Mouse (Mus musculus): ENCODE measurements at regions not wholly inside any gene's neighbourhood (a gene's known extent, or its start where the extent isn't known, plus 50 kb on each side); places are given as distances from the start of the nearest gene placed in this dataset.

DNA sequence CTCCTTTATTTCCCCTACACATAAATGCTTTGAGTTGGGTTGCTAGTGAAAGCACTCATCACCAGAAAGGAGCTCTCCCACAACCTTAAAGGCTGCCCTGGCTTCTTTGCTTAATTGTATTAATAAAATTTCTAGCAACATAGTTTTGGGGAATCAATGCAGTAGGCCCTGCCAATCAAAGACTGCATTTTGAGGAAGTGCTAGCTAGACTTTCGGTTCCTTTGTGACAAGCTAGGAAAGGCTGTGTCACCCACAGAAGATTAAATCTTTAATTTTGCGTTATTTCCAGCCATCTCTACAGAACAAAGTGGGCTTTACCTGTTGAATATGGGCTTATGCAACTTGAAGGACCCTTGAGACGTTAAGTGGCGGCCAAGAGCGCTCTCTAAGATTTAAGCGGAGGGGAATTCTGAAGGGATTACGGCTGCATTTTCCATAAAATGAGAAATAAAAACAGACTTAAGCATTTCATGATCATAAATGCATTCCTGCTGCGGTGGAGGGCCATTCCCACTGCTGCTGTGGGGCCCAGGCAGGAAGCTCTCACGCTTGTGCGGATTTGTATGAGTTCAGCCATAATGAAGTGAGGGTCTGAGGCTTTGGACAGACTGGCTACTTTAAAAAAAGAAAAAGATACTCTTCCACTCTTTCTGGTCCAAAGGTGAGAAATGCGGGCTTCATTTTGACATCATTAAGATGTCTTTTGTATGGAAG is 318.4 kb upstream of the Shh start:
- no peak for TF ChIP-seq POLR2A (IDR thresholded peaks at IDR 0.05; ENCODE audit: insufficient read depth, low read depth, low read length)
- TF ChIP-seq CTCF (IDR thresholded peaks at IDR 0.05): no peak
- TF ChIP-seq EP300 (IDR thresholded peaks at IDR 0.05; ENCODE audit: insufficient read depth, low read depth, low read length): no peak

All from heart, adult 2 months (tissue).